Mouse (Mus musculus) stomach, postnatal 0 days (tissue): ENCODE measurements around the gene Exd1. TPM values are rescaled to one million over a fixed set of nuclear protein-coding genes. Genes with fewer than 3 reads are reported as not detected.
A peak's percentile ranks its signal among the peaks of the same experiment; 100 is the strongest.

Experiments
- ATAC-seq: fragments of 200-750 bp; cut with Nextera tagmentation; 2 replicates; pipeline ENCODE4 v1.8.0; 2017; ENCODE audit not compliant: low FRiP score, low TSS enrichment
- DNase-seq: peaks from one replicate; pipeline ENCODE4 v3.0.0-alpha.2; 2016; ENCODE audit warnings: low spot score
- H3K27ac ChIP-seq: fragments of 300-500 bp; sonication (generic); replicated peaks from 2 replicates; pipeline ENCODE4 v1.5.1; 2014; ENCODE audit warnings: mild to moderate bottlenecking, control low read depth
- H3K27me3 ChIP-seq: fragments of 300-500 bp; sonication (generic); 2 replicates; pipeline ENCODE4 v1.6.1; 2014; ENCODE audit warnings: low read length; ENCODE audit not compliant: control insufficient read depth, insufficient read depth
- H3K36me3 ChIP-seq: fragments of 300-500 bp; sonication (generic); 2 replicates; pipeline ENCODE4 v1.6.1; 2014; ENCODE audit warnings: low read length, mixed read lengths; ENCODE audit not compliant: control insufficient read depth, insufficient read depth
- H3K4me1 ChIP-seq: fragments of 300-500 bp; sonication (generic); replicated peaks from 2 replicates; pipeline ENCODE4 v1.6.1; 2014; ENCODE audit warnings: antibody characterized with exemption; ENCODE audit not compliant: control insufficient read depth, insufficient read depth
- H3K4me2 ChIP-seq: fragments of 300-500 bp; sonication (generic); replicated peaks from 2 replicates; pipeline ENCODE4 v1.6.1; 2014; ENCODE audit warnings: low read depth, mild to moderate bottlenecking, control low read depth, moderate library complexity
- H3K4me3 ChIP-seq: fragments of 300-500 bp; sonication (generic); 2 replicates; pipeline ENCODE4 v1.5.1; 2014; ENCODE audit warnings: low read depth, low read length, control low read depth
- H3K9ac ChIP-seq: fragments of 300-500 bp; sonication (generic); 2 replicates; pipeline ENCODE4 v1.6.1; 2014; ENCODE audit warnings: mild to moderate bottlenecking, low read length, control low read depth, mixed read lengths
- H3K9me3 ChIP-seq: fragments of 300-500 bp; sonication (generic); 2 replicates; pipeline ENCODE4 v1.6.1; 2016; ENCODE audit warnings: low read length; ENCODE audit not compliant: control insufficient read depth
- CTCF ChIP-seq: IDR thresholded peaks from 2 replicates; pipeline ENCODE4 v1.5.1; 2016; ENCODE audit warnings: antibody characterized with exemption, low read depth, mild to moderate bottlenecking, moderate library complexity
- EP300 ChIP-seq: optimal IDR thresholded peaks from 2 replicates; pipeline ENCODE3; 2016; ENCODE audit warnings: antibody characterized with exemption
- WGBS: fragments of 180-500 bp; shearing (Covaris S2); extraction: QIAGEN DNeasy Blood & Tissue Kit; methylation state at CpG from one replicate; pipeline ENCODE4 v1.1.7; 2014; 5-methylcytosine and 5-hydroxymethylcytosine counted together
- polyA plus RNA-seq: library from polyadenylated mRNA; unstranded; fragments of >200 nt; fragmentation: Nextera tagmentation; extraction: Ambion mirVana; gene quantifications from 2 replicates; pipeline ENCODE4 v1.2.1, GENCODE M21; 2015

Exd1 gene
- polyA plus RNA-seq, 1 experiment from 2014 or later: 0.35 TPM

GRCm38 (mm10) chr2:119591247-119591646 lies 43.8 kb upstream of the Exd1 start:
- no peak overlapping the region for H3K4me2 ChIP-seq
- TF ChIP-seq CTCF (peak; percentile 46), EP300 (no peak)
- no peak overlapping the region for H3K27ac ChIP-seq
- ATAC-seq (no peak), DNase-seq (no peak)
- no peak overlapping the region for H3K9ac ChIP-seq
- H3K27me3 ChIP-seq: no peaks in the 10 kb centered on the region
- no peaks in the 10 kb centered on the region for H3K4me1 ChIP-seq
- WGBS: 92% methylated on average over 3 of the region's 3 CpGs
- H3K9me3 ChIP-seq: no peaks in the 10 kb centered on the region
- H3K4me3 ChIP-seq: no peak overlapping the region
- H3K36me3 ChIP-seq: no peaks in the 10 kb centered on the region

GRCm38 (mm10) chr2:119587383-119587782 lies 40.0 kb upstream of the Exd1 start:
- peak; percentile 76 for DNase-seq
- H3K27ac ChIP-seq: no peak overlapping the region

GRCm38 (mm10) chr2:119584282-119584681 lies 36.9 kb upstream of the Exd1 start:
- H3K27me3 ChIP-seq: no peaks in the 10 kb centered on the region
- H3K27ac ChIP-seq: no peak overlapping the region
- H3K9me3 ChIP-seq: no peaks in the 10 kb centered on the region
- H3K4me3 ChIP-seq: no peak overlapping the region
- WGBS: 91% methylated on average over 8 of the region's 8 CpGs
- no peak for DNase-seq
- peaks cover 4% of the 10 kb centered on the region; the same call in 1 of the 2 replicates for H3K36me3 ChIP-seq
- no peaks in the 10 kb centered on the region for H3K4me1 ChIP-seq
- no peak overlapping the region for H3K4me2 ChIP-seq
- H3K9ac ChIP-seq: no peak overlapping the region
- TF ChIP-seq EP300: no peak
- no peak for TF ChIP-seq CTCF
- no peak for ATAC-seq

More at GRCm38 (mm10) chr2:119587383-119587782, 40.0 kb upstream of the Exd1 start:
- Histone ChIP-seq H3K27me3 (no peaks in the 10 kb centered on the region), H3K36me3 (no peaks in the 10 kb centered on the region; the same call in 1 of the 2 replicates), H3K4me1 (no peaks in the 10 kb centered on the region), H3K9ac (no peak overlapping the region), H3K9me3 (no peaks in the 10 kb centered on the region), H3K4me2 (no peak overlapping the region), H3K4me3 (no peak overlapping the region)
- TF ChIP-seq EP300 (no peak), CTCF (peak; percentile 89)
- WGBS: 17% methylated on average over 4 of the region's 4 CpGs
- ATAC-seq: peak; percentile 70

GRCm38 (mm10) chr2:119583439-119583838 lies 36.0 kb upstream of the Exd1 start:
- TF ChIP-seq EP300: no peak
- TF ChIP-seq CTCF: no peak
- no peak overlapping the region for H3K4me3 ChIP-seq
- no peaks in the 10 kb centered on the region for H3K4me1 ChIP-seq
- DNase-seq (no peak), ATAC-seq (no peak)
- H3K9me3 ChIP-seq: no peaks in the 10 kb centered on the region
- no peaks in the 10 kb centered on the region for H3K27me3 ChIP-seq
- WGBS: 69% methylated on average over 2 of the region's 2 CpGs
- H3K9ac ChIP-seq: no peak overlapping the region
- no peak overlapping the region for H3K4me2 ChIP-seq
- no peak overlapping the region for H3K27ac ChIP-seq
- H3K36me3 ChIP-seq: peaks cover 4% of the 10 kb centered on the region; the same call in 1 of the 2 replicates

GRCm38 (mm10) chr2:119581571-119581970 lies 34.1 kb upstream of the Exd1 start:
- Histone ChIP-seq H3K9me3 (no peaks in the 10 kb centered on the region), H3K27ac (no peak overlapping the region), H3K27me3 (no peaks in the 10 kb centered on the region), H3K4me3 (no peak overlapping the region), H3K4me1 (no peaks in the 10 kb centered on the region), H3K36me3 (peaks cover 4% of the 10 kb centered on the region; the same call in 1 of the 2 replicates), H3K4me2 (no peak overlapping the region), H3K9ac (no peak overlapping the region)
- ATAC-seq (no peak), DNase-seq (no peak)
- TF ChIP-seq CTCF: no peak
- TF ChIP-seq EP300: no peak
- WGBS: 84% methylated on average over 3 of the region's 3 CpGs

GRCm38 (mm10) chr2:119572471-119572870 lies 25.0 kb upstream of the Exd1 start:
- Histone ChIP-seq H3K27ac (no peak overlapping the region), H3K36me3 (peaks cover 3% of the 10 kb centered on the region; the same call in 1 of the 2 replicates), H3K9me3 (no peaks in the 10 kb centered on the region), H3K4me1 (no peaks in the 10 kb centered on the region), H3K4me3 (no peak overlapping the region), H3K9ac (no peak overlapping the region), H3K27me3 (no peaks in the 10 kb centered on the region), H3K4me2 (no peak overlapping the region)
- TF ChIP-seq CTCF: no peak
- no peak for TF ChIP-seq EP300
- 47% methylated on average over 1 of the region's 1 CpGs for WGBS
- DNase-seq (peak; percentile 48), ATAC-seq (no peak)
